Mouse (Mus musculus): Measurements from ENCODE around the gene Tcf7l1.

DNA sequence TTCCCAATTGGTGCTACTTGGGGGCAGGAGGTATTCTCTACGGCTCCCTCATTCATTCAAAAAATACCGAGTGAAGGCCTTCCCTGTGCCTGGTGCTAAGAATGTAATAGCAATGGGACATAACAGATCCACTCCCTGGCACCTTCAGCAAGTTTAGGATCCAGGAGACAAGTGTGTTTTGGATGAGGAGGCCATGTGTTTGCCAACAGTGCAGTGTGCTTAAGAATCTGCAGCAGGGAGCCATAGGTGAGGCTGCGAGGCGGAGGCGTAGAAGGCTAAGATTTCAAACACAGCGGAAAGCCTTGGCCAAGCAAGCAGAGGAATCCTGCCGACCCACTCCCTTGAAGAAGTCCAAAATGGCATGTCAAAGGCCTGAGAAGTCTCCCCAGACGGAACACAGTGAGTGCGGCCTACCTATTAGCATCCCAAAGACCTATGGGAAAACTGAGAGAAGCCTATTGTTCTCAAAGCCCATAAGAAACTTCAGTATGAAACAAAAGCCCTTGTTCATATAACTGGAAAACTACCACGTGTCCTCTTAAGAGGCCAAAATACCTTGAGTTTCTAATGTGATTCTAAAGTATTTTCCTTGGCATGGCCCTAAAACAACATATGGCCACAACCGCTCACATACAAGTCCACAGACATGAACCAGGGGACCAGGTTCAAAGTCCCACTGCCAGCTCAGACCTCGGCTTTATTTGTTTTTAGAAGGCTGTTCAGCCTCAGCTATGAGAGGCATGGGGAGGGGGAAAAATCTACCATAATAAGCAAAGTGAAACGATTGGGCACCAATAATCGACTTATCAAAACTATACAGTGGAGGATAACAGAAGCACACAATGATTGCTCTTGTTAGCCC is 18.9 kb downstream of the Tcf7l1 start:
- TF ChIP-seq POLR2AphosphoS5 (IDR thresholded peaks at IDR 0.05; ENCODE audit: borderline replicate concordance, low read depth, low read length) = no peak
- TF ChIP-seq ZC3H11A (IDR thresholded peaks at IDR 0.05; ENCODE audit: low read depth, low read length) = no peak
- TF ChIP-seq USF1 (IDR thresholded peaks at IDR 0.05; ENCODE audit: low read depth, low read length) = no peak
- TF ChIP-seq MEF2A (IDR thresholded peaks at IDR 0.05; ENCODE audit: extremely low read depth, insufficient replicate concordance, low read depth, low read length, poor library complexity, severe bottlenecking) = no peak
